Mouse (Mus musculus) forelimb bud, embryonic 11.5 days (tissue): ENCODE measurements around the gene Ppp1r8.

Source experiments
- DNase-seq: peaks from one replicate; pipeline ENCODE4 v3.0.0-alpha.2; 2012; ENCODE audit warnings: low read depth, low spot score

The Ppp1r8 gene

DNA sequence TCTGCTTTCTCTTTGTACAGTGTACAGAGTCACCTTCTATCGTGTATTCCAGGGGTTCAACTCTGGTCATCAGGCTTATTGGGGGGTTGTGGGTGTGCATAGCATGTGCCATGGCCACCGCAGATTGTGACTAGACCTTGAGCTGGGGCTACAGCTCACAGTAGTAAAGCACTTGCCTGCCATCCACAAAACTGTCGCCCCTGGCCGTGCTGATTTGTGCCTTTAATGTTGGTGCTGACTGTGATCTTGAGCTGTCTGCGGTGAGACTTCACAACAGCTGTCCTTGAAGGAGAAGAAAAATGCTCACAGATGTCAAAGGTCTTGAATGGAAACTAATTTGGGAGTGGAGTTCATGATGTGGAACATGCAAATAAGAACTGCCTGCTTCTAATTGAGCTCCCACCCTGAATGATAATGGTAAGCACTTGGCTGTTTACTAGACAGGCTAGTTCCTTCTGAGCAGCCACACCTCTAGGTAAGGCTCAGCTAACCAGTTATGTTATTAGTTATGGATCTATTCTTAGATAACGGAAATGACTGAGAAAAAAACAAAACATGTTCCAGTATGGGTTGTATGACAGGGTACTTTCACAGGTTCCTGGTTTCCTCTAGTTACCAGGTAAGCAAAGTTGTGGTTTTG lies 64.3 kb downstream of the Ppp1r8 start:
- DNase-seq: no peak
